Mouse (Mus musculus) CD8-positive naive resting alpha-beta T cell, adult 2 months (primary cell): ENCODE results near the gene Isoc2a.
"Not testable (repeated sequence)": the region's sequence is repeated elsewhere in the genome, so short reads cannot be mapped to it uniquely, and the experiment has no call there.

ENCODE experiments used
- DNase-seq, 2 experiments: peaks; one replicate each; pipeline ENCODE4 v3.0.0; 2022; ENCODE audit warnings: low read depth in 2 of 2, low spot score in 2 of 2

The Isoc2a gene

DNA sequence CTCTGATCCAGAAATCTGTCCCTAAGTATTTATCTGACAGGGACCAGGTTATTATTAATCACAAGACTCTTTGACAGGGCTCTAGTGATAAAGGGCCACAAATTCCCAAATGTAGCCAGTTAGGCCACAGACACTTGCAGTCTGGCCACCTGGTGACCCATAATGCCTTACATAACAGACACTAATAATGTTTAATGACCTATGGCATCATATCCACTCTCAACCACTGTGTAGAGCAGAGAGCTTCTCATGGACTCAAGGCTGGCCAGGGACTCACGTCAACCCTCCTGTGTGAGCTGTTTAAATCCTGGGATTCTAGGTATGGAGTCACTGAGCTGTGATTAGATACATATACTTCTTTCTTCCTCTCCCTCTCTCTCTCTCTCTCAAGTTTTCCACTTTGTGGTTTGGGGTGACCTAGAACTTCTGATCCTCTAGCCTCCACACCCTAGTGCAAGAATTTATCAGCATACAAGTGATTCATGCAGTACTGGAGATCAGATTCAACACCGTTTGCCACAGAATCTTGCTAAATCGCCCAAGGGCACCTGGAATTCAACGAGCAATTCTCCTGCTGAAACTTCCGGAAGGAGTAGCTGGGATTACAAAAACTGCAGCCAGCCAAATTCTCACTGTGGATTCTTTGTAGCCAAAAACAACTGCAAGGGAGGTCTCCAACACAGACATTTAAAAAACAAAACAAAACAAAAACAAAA lies 12.7 kb upstream of the Isoc2a start:
- DNase-seq, result no peak

DNA sequence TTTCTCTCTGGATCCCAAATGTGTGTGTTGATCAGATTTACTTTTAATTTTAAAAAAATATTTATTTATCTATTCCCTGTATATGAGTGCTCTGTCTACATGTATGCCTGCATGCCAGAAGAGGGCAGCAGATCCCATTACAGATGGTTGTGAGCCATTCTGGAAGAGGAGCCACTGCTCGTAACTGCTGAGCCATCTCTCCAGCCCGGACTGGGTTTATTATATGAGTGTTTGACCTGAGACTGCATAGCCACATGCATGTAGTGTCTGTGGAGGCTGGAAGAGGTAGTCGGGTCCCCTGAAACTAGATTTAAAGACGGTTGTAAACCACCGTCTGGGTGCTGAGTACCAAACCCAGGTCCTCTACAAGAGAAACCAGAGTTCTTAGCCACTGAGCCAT lies 11.9 kb upstream of the Isoc2a start:
- no peak for DNase-seq

DNA sequence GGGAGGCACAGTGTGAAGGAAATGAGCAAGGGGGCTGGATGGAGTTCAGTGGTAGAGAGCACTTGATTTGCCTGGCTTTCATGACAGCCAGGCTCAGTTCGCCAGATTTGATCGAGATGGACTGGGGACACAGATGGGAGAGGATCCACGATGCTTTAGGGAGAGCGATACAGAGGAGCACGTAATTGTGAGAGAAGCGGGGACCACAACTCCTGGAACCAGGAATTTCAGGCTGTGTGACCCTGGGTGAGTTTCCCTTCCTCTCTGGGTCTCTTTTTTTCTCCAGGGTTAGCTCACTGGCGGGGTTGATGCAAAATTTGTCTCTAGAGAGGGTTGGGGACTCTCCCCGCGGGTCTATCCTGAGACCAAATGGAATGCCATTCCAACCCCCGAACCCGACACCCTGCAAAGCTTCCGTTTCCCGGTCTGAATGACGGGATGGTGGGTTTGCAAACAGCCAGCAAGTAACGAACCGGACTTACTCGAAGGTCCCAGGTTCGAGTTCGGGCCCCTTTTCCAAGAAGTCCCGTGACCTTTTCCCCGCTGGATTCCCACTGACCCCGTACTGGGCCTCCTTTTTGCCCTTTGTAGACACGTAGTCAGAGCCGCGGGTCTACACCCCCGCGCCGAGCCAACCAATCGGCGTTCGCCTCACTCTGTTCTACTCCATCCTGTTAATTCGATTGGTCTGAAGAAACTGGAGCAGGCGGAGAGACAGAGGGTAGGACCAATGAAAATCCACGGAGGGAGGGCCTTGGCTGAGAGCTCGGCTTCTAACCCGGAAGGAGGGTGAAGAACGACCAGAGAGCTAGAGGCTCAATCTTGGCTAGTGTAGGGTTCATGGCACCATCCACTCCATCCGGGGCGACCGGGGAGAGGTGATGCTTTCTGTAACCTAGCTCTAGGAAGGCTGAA lies 11.1 kb upstream of the Isoc2a start:
- peak; percentile 90 to 92 for DNase-seq

DNA sequence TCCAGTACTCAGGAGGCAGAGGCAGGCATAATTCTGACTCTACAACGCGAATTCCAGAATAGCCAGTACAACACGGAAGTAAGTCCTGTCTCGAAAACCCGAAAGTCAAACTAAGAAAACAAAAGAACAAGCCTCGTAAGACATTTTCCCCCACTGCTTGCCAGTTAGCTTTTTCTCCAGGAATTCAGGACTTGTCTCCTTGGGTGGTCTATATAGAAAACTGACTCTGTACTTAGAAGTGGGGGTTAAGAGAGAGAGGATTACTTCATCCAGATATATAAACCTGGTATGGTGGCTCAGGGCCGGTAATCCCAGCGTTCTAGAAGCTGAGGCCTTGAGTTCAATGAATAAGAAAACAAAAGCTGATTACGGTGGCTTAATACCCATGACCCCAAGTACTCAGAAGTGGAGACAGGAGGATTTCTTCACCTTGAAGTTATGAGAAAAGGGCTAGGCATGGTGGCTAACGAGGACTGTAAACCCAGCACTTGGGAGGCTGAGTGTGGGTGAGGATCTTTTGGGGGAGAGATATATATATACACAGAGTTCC lies 10.2 kb upstream of the Isoc2a start:
- no peak for DNase-seq

DNA sequence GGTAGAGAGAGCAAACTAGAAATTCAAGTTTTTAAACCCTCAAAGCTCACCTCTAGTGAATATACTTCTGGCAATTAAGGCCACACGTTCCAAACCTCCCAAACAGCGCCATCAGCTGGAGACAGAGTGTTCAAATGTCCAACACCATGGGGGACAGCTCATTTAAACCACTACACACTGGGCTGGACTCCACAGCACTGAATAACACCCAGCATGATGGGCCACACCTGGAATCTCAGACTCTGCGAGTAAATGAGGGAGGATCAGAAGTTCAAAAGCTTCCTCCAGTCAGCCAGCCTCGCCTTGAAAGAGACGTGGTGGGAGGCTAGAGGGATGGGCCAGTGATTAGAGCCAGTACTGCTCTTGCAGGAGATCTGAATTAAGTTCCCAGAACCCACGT lies 6.8 kb upstream of the Isoc2a start, which contains the start of gene Isoc2b:
TSS of gene Isoc2b (minus strand) at position 126 of the 400 bp plus-strand sequence.
- no peak for DNase-seq

DNA sequence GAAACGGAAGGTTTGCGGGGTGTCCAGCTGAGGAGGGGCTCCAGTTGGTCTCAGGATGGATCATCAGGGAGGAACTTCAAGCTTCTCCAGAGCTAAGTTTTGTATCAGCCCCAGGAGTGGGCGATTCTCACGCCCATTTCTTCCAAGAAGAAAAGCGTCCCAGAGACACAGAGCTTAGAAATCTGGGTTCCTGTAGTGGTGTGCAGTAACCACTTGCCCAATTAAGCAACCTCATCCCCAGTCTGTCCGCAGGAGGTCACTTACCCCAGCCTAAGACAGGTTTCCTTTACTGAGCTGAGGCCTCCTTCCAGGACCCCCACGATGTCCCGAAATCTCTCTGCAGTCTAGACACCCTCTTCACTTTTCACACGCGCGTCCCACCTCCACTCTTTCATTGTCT lies 273 bp downstream of the Isoc2a start:
- DNase-seq, result no peak

DNA sequence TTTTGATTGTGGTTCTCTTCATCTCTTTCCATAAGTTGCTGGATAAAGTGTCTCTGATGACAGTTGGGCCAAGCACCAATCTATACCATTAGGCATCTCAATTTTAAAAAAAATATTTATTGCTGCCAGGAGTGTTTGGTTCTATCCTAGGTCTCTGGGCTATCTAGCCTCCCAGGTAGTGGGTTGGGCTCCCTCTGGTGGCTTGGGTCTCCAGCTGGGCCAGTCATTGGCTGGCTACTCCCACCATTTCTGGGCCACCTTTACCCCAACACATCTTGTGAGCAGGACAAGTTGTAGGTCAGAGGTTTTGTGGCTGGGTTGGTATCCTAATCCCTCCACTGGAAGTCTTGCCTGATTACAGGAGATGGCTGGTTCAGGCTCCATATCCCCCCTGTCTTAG lies 1.2 kb downstream of the Isoc2a start:
- DNase-seq, result no peak

DNA sequence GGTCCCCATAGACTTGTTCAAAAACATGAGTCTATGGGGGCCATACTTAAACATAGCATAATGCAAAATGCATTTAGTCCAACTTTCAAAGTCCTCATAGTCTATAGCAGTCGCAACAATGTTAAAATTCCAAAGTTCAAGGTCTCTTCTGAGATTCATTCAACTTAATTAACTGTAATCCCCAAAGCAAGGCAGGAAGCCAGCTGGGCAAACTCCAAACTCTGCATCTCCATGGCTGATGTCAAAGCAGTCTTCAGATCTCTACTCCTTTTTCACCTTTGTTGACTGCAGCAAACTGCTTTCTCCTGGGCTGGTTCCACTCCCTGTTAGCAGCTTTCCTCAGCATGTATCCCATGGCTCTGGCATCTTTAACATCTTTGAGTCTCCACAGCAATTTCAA lies 2.1 kb downstream of the Isoc2a start:
- not testable (repeated sequence) for DNase-seq

DNA sequence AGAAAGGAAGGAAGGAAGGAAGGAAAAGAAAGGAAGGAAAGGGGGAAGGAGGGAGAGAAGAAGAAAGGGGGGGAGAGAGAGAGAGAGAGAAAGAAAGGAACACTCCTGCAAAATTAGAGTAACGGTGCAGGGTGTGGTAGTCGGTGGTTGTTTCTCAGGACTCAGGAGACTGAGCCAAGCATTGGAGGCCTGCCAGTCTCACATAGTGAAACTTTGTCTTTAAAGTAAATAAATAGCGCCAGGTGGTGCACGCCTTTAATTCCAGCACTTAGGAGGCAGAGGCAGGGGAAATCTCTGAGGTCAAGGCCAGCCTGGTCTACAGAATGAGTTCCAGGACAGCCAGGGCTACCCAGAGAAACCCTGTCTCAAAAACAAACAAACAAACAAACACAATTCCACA lies 9.7 kb downstream of the Isoc2a start:
- DNase-seq, result no peak

DNA sequence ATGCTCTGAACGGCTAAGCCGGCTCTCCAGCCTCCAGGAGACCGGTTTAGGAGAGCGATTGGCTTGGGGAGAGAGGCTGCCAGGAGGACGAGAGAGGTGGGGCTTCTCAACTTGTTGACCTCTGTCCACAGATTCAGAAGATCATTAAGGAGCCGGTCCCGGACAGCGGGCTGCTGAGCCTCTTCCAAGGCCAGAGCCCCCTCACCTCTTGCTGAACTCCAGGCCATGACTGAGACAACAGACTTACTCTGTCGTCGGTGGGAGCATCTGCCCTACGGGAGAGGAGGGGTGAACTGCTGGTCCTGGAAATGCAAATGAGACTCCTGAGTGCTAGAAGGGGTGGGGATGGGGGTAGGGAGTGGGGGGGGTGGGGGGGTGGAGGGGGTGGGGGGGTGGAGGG lies 18.2 kb downstream of the Isoc2a start:
- DNase-seq, result no peak

DNA sequence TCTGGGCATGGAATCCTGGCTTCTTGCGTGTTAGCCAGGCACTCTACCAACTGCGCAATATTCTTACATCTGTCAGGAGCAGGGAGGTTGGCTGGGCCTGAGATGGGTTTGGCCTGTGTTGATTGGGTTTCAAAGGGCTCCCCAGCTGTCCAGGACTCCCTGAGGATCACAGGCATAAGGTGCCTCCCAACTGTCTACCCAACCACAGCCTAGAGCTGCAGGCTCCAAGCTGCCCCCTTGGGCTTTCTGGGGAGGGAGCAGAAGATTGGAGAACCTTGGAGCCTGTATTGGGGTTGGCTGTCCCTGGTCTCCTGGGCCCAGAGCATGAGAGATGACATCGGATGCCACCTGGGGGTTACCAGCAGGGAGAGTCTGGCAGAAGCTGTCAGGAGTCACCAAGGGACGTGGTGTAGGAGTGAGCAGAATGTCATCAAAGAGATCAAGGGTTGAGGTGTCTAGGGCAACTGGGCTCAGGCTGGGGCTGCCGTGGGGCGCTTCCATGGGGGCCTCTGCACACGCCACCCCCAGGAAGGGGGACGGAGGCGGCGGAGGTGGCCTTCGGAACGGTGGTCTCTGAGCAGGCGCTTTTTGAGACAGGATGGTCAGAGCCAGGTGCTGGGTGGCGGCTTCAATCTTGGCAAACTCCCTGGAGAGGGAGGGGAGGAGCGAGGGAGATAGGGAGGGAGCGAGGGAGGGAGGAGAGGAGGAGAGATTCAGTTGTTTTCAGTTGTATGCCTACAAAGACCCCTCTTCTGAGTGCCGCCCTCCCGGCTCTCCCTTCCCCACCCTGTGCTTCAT lies 22.1 kb downstream of the Isoc2a start:
- no peak for DNase-seq

DNA sequence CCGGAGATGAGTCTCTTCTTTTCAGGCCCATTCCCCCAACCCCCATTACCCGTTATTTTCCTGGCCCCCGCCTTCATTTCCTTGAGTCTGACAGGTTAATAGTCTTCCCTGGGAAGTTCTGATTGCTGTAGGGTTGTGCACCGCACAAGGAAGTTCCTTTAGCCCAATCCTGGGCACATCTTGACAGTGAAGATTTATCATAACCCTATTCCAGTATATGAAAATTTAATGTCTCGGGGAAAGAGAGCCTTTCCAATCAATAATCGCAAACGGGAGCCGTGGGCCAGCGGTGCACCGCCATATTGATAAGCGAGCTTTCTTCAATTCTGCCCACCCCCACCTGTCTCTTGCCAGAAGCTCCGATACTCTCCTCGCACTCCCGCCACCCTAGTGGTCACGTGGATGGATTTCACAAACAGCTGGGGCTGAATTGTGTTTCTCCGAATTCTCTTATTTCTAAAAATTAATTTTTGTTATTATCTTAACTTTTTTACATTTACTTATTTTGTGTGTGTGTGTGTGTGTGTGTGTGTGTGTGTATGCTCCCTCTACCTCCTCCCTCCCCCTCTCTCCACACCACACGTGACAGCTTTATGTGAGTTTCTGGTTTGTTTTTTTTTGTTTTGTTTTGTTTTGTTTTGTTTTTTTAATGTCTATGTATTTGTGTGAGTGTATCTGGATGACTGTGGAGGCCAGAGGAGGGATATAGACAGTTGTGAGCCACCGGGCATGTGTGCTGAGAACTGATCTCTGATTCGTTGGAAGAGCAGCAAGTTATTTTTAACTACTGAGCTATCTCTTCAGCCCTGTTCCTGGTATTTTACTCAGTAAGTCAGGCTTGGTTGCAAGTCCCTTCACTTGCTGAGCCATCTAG lies 22.9 kb downstream of the Isoc2a start:
- DNase-seq, result no peak

DNA sequence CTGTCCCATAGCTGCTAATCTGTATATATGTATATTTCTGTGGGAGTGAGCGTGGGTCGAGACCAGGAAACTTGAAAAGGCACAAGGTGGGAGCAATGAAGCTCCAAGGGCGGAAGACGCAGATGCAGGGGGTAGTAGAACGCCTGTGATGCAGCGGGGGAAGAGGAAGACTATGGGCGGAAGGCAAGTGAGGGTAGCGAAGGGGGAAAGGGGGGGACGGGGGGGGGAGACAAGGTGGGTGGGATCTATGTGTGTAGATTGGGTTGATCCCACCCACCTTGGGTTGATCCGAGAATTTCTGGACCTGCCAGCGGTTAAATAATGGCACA lies 23.5 kb downstream of the Isoc2a start:
- no peak for DNase-seq

DNA sequence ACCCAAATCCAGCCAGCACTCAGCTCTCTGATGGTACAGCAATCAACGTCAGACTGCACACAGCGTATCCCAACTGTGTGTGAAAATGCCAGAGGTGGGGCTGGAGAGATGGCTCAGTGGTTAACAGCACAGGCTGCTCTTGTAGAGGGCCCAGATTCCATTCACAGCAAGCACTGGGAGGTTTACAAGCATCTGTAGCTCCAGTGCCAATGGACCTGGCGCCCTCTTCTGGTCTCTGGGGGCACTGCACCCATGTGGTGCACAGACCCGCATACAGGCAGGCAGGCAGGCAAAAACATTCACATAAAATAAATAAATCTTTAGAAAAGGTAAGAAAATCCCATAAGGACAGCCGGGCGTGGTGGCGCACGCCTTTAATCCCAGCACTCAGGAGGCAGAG lies 24.2 kb downstream of the Isoc2a start:
- DNase-seq, result peak; percentile 42 to 52

DNA sequence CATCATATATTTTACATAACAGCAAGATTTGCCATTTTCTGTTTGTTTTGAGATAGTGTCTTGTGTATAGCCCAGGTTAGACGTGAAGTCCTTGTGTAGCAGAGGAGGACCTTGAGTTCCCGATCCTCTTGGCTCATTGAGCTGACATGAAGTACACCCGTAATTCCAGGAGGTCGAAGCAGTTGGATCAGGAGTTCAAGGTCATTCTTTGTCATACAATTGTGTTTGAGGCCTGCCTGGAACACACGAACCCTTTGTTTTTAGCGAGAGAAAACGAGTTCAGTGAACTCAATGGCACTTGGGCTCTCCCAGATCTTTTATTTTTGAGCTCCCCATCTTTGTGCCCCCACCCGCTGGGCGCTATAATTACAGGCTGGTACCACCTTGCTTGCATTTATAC lies 25.5 kb downstream of the Isoc2a start:
- DNase-seq, result no peak

DNA sequence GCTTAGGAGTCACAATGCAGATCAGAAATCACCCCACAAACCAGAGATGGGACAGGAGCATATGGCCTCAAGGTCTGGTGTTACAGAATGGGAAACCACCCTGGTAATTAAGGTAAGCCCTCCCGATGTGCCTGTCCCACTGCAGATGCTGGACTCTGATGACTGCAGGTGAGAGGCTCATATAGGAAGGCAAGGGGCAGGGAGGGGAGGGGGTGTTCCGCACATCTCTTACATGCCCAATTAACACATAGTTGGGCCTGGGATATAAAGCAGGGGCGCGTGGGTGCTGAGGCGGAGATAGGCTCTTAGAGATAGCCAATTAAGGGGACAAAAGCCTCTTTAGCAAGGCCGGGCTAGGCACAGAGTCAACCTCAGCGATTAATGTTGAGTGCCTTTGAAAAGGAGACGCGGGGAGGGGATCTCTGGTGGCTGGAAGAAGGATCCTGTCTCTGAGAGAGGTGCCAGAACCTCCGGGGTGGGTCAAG lies 29.6 kb downstream of the Isoc2a start, which contains the start of gene Gm36210:
TSS of gene Gm36210 (minus strand) at position 51 of the 485 bp plus-strand sequence.
- DNase-seq, result no peak

DNA sequence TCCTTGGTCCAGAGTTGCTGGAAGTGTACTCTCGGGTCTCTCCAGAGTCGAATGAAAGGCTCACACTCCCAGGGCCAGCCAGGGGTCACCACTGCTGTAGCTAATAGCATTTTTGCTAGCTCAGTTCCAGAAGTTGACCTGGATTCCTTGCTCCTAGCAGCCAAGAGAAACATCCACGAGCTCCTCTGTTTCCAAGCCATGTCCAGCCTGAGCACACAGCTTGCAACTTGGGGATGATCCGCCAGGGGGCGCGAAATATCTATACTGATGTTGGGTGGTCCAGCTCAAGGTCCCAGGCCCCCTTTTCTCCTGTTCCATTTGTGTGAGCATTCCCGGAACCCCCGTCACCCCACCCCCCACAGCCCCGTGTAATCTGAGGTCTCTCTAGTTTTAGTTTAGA lies 34.6 kb downstream of the Isoc2a start:
- peak; percentile 45 to 46 for DNase-seq

DNA sequence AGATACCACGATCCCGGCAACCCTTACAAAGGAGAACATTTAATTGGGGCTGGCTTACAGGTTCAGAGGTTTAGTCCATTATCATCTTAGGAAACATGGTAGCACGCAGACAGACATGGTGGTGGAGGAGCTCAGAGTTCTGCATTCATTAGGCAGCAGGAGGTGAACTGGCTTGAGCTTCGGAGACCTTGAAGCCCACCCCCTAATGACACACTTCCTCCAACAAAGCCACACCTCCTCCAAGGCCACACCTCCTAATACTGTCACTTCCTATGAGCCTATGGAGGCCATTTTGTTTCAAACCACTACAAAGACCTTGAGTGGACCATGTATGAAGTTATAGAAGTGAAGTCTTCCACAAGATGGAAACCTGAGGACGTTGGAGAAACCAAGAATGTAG lies 35.3 kb downstream of the Isoc2a start:
- DNase-seq, result no peak

DNA sequence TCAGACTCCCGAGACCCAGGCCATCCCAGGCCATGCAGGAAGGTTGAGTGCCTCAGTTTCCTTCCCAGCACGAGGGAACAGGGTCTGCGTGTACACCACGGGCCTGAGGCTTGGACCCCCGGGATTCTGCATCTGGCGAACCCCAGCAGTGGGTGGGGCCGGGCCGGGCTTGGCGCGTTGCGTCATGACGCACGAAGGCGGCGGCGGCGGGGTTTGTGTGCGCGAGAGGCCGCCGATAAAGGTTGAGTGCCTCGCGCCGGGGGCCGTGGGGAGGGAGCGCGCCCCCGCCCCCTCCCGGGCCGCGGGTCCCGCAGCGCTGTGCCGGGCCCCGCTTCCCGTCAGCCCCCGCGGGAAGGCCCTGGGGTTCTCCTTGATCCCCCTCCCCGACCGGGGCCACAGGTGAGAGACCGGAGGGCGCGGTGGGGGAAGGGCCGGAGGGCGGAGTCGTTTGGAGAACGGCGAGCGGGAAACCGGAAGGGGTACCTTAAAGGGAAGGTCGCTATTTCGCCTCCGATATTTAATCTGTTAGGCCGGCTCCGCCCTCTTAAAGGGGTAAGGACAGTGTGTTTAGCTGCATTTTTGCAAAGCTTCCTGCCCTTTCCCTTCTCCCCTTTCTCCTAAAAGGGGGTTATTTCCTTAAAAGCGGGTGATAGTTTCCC lies 38.2 kb downstream of the Isoc2a start, which contains the start of gene Zfp628:
TSS of gene Zfp628 (plus strand) at position 211 of the 659 bp plus-strand sequence.
- DNase-seq, result peak; percentile 88 to 93
